Mouse (Mus musculus) stomach, postnatal 0 days (tissue): ENCODE results near the gene Col5a1. TPM values are rescaled to one million over a fixed set of nuclear protein-coding genes. Genes with fewer than 3 reads are reported as not detected.

Experiments used
- ATAC-seq: fragments of 200-750 bp; cut with Nextera tagmentation; 2 replicates; pipeline ENCODE4 v1.8.0; 2017; ENCODE audit not compliant: low FRiP score, low TSS enrichment
- DNase-seq: peaks from one replicate; pipeline ENCODE4 v3.0.0-alpha.2; 2016; ENCODE audit warnings: low spot score
- H3K27ac ChIP-seq: fragments of 300-500 bp; sonication (generic); replicated peaks from 2 replicates; pipeline ENCODE4 v1.5.1; 2014; ENCODE audit warnings: mild to moderate bottlenecking, control low read depth
- H3K27me3 ChIP-seq: fragments of 300-500 bp; sonication (generic); 2 replicates; pipeline ENCODE4 v1.6.1; 2014; ENCODE audit warnings: low read length; ENCODE audit not compliant: control insufficient read depth, insufficient read depth
- H3K36me3 ChIP-seq: fragments of 300-500 bp; sonication (generic); 2 replicates; pipeline ENCODE4 v1.6.1; 2014; ENCODE audit warnings: low read length, mixed read lengths; ENCODE audit not compliant: control insufficient read depth, insufficient read depth
- H3K4me1 ChIP-seq: fragments of 300-500 bp; sonication (generic); replicated peaks from 2 replicates; pipeline ENCODE4 v1.6.1; 2014; ENCODE audit warnings: antibody characterized with exemption; ENCODE audit not compliant: control insufficient read depth, insufficient read depth
- H3K4me2 ChIP-seq: fragments of 300-500 bp; sonication (generic); replicated peaks from 2 replicates; pipeline ENCODE4 v1.6.1; 2014; ENCODE audit warnings: low read depth, mild to moderate bottlenecking, control low read depth, moderate library complexity
- H3K4me3 ChIP-seq: fragments of 300-500 bp; sonication (generic); 2 replicates; pipeline ENCODE4 v1.5.1; 2014; ENCODE audit warnings: low read depth, low read length, control low read depth
- H3K9ac ChIP-seq: fragments of 300-500 bp; sonication (generic); 2 replicates; pipeline ENCODE4 v1.6.1; 2014; ENCODE audit warnings: mild to moderate bottlenecking, low read length, control low read depth, mixed read lengths
- H3K9me3 ChIP-seq: fragments of 300-500 bp; sonication (generic); 2 replicates; pipeline ENCODE4 v1.6.1; 2016; ENCODE audit warnings: low read length; ENCODE audit not compliant: control insufficient read depth
- CTCF ChIP-seq: IDR thresholded peaks from 2 replicates; pipeline ENCODE4 v1.5.1; 2016; ENCODE audit warnings: antibody characterized with exemption, low read depth, mild to moderate bottlenecking, moderate library complexity
- EP300 ChIP-seq: optimal IDR thresholded peaks from 2 replicates; pipeline ENCODE3; 2016; ENCODE audit warnings: antibody characterized with exemption
- whole genome bisulfite sequencing: fragments of 180-500 bp; shearing (Covaris S2); extraction: QIAGEN DNeasy Blood & Tissue Kit; methylation state at CpG from one replicate; pipeline ENCODE4 v1.1.7; 2014; 5-methylcytosine and 5-hydroxymethylcytosine counted together
- polyA plus RNA-seq: library from polyadenylated mRNA; unstranded; fragments of >200 nt; fragmentation: Nextera tagmentation; extraction: Ambion mirVana; gene quantifications from 2 replicates; pipeline ENCODE4 v1.2.1, GENCODE M21; 2015

The Col5a1 gene
- polyA plus RNA-seq, 1 experiment from 2014 or later: 69.2 TPM

GRCm38 (mm10) chr2:27981621-27982535 is 95.7 kb downstream of the Col5a1 start:
- Histone ChIP-seq H3K4me1 (peaks cover 4% of the 10 kb centered on the region; the same call in 1 of the 2 replicates), H3K27ac (peak overlapping the region; percentile 61; the same call in 1 of the 2 replicates), H3K4me2 (no peak overlapping the region), H3K36me3 (peaks cover 6% of the 10 kb centered on the region), H3K4me3 (no peak overlapping the region), H3K9ac (no peak overlapping the region), H3K9me3 (no peaks in the 10 kb centered on the region), H3K27me3 (no peaks in the 10 kb centered on the region)
- DNase-seq (no peak), ATAC-seq (peak; percentile 53; the same call in 1 of the 2 replicates)
- TF ChIP-seq CTCF (no peak), EP300 (no peak)
- WGBS: 37% methylated on average over 14 of the region's 14 CpGs

DNA sequence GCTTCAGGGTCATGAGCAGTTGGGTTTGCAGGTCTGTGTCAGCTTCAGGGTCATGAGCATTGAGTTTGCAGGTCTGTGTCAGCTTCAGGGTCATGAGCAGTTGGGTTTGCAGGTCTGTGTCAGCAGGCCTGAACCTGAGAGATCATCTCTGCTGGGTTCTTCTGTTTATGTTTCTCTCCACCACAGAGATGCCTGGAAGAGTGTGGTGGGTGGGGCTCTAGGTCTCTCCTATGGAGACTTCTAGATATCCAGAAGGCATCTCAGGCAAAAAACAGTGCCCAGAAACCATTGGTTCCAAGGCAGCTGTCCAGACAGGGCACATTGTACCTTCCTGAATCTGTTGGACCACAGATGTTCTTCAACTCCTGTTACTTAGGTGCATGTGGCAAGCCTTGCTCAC is 96.9 kb downstream of the Col5a1 start:
- Histone ChIP-seq H3K9me3 (no peaks in the 10 kb centered on the region), H3K36me3 (peaks cover 6% of the 10 kb centered on the region), H3K4me1 (peaks cover 4% of the 10 kb centered on the region; the same call in 1 of the 2 replicates), H3K27ac (no peak overlapping the region), H3K4me3 (no peak overlapping the region), H3K9ac (no peak overlapping the region), H3K4me2 (no peak overlapping the region), H3K27me3 (no peaks in the 10 kb centered on the region)
- ATAC-seq (no peak), DNase-seq (no peak)
- TF ChIP-seq CTCF (no peak), EP300 (no peak)

DNA sequence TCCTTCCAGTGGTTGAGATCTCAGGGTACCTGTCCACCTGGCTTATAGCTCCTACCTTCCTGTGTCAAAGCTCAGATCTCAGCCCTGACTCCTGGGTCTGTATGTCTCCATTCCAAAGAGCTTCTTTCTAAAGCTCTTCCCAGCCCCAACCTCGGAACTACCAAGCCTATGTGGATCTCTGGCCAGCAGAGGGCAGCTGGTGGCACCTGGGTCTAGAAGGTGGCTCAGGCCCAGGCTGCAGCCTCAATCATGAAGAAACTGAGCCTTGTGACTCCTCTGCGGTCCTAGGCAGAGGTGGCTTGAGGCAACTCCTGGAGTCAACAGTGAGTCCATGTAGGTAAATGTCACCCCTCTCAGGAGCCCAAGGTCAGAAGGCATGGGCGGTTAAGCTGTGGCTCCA is 97.7 kb downstream of the Col5a1 start:
- DNase-seq: peak; percentile 44
- peaks cover 6% of the 10 kb centered on the region for H3K36me3 ChIP-seq

DNA sequence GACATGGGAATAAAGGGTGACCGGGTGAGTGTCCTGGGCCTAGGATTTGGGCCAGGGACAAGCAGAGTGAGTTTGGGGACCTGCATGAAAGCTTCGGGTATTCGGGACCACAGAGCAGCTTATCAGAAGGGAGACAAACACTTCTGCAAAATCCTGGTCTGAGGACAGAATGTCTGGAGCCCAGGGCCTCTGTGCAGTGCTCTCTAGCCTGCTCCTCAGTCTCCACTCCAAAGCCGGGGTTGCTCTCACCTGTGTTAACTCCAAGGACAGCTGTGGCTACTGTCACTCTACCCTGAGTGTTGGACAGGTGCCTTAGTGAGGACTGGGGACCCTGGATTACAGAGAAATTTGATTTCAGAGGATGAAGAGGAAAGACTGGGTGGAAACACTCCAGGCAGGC is 100.5 kb downstream of the Col5a1 start:
- no peak overlapping the region for H3K4me3 ChIP-seq
- H3K9me3 ChIP-seq: no peaks in the 10 kb centered on the region
- H3K4me1 ChIP-seq: no peaks in the 10 kb centered on the region
- no peak for ATAC-seq
- DNase-seq: no peak
- no peaks in the 10 kb centered on the region for H3K27me3 ChIP-seq
- no peak overlapping the region for H3K9ac ChIP-seq
- H3K27ac ChIP-seq: no peak overlapping the region
- H3K4me2 ChIP-seq: no peak overlapping the region
- no peaks in the 10 kb centered on the region; the same call in 1 of the 2 replicates for H3K36me3 ChIP-seq
- WGBS: 79% methylated on average over 4 of the region's 4 CpGs
- TF ChIP-seq CTCF: no peak
- TF ChIP-seq EP300: no peak

More for the DNA sequence above, 97.7 kb downstream of the Col5a1 start:
- no peak overlapping the region for H3K9ac ChIP-seq
- no peak overlapping the region for H3K27ac ChIP-seq
- peaks cover 4% of the 10 kb centered on the region; the same call in 1 of the 2 replicates for H3K4me1 ChIP-seq
- TF ChIP-seq CTCF (peak; percentile 73), EP300 (no peak)
- no peaks in the 10 kb centered on the region for H3K9me3 ChIP-seq
- H3K4me3 ChIP-seq: no peak overlapping the region
- ATAC-seq: 0 out of 2 replicates have a peak, but pooled peaks have one; percentile 28
- WGBS: 63% methylated on average over 3 of the region's 3 CpGs
- no peaks in the 10 kb centered on the region for H3K27me3 ChIP-seq
- no peak overlapping the region for H3K4me2 ChIP-seq

DNA sequence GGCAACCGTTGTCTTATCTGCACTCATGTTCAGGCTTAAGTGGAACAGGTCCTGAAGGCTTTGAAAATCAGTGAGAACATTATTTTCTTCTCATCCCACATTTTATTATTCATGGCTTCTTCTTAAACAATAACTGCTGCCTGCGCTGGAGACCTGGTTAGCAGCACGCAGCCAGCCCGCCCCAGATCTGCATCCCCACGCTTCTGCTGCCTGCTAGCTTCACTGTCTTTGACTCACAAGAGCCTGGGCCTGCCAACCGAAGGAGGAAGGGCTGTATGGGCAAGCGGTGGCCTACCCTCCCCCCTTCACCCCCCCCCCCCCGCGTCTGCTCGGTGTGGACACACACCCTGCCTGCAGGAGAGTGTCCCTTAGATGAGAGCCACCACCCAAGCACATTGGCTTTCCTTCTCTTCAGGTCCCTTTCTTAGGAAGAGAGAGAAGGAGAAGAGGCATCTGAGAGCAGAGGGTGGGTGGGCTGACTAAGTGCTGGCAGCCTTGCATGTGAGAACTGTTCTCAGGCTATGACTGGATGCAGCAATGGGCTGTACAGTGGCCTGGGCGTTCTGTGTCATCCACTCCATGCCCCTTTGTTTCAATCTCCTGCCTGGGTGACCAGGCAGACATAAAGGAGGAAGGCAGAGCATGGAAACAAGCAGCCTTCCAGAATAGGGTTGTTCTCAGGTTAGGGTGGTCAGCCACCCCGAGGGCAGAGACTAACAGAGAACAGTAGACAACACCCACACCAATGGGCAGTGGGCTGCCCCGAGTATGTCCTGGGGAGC is 104.4 kb downstream of the Col5a1 start:
- peaks cover 6% of the 10 kb centered on the region for H3K36me3 ChIP-seq
- 85% methylated on average over 13 of the region's 13 CpGs for WGBS
- no peaks in the 10 kb centered on the region for H3K27me3 ChIP-seq
- no peak overlapping the region for H3K9ac ChIP-seq
- TF ChIP-seq EP300 (no peak), CTCF (no peak)
- H3K4me3 ChIP-seq: no peak overlapping the region
- H3K9me3 ChIP-seq: no peaks in the 10 kb centered on the region
- no peak overlapping the region for H3K4me2 ChIP-seq
- H3K4me1 ChIP-seq: no peaks in the 10 kb centered on the region
- no peak for ATAC-seq
- no peak for DNase-seq
- no peak overlapping the region for H3K27ac ChIP-seq
